Mouse (Mus musculus) embryo, embryonic 11 days (tissue): ENCODE measurements at regions not wholly inside any gene's neighbourhood (a gene's known extent, or its start where the extent isn't known, plus 50 kb on each side); places are given as distances from the start of the nearest gene placed in this dataset.

Experiments used
- DNase-seq: peaks from one replicate; pipeline ENCODE4 v3.0.0-alpha.2; 2015

DNA sequence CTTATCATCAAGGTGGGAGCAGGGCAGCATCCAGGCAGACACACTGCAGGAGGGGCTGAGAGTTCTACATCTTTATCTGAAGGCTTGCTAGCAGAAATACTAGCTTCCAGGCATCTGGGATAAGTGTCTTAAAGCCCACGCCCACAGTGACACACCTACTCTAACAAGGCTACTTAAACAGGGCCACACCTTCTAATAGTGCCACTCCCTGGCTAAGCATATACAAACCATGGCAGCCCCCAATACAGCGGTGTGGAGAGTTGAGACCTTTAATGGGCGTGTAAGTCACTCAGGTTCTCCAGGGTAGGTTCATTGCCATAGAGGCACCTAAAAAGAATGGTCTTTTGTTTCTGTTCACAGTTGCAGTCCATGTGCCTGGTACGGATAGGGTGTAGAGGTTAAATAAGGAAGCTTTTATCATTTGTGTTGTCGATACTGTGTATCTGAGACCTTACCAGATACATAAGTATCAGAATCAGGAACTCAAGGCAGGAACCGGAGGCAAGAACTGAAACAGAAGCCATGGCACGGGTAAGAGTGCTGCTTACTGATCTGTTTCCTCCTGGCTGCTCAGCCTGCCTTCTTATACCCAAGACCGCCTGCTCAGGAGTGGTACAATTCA, 69.0 kb upstream of the Atrnl1 start:
- DNase-seq: no peak

- no peak for DNase-seq
These were observed 68.3 kb upstream of the Atrnl1 start for GRCm38 (mm10) chr19:57542506-57542905.

GRCm38 (mm10) chr19:57543681-57544214, 67.1 kb upstream of the Atrnl1 start:
- peak; percentile 71 for DNase-seq

DNA sequence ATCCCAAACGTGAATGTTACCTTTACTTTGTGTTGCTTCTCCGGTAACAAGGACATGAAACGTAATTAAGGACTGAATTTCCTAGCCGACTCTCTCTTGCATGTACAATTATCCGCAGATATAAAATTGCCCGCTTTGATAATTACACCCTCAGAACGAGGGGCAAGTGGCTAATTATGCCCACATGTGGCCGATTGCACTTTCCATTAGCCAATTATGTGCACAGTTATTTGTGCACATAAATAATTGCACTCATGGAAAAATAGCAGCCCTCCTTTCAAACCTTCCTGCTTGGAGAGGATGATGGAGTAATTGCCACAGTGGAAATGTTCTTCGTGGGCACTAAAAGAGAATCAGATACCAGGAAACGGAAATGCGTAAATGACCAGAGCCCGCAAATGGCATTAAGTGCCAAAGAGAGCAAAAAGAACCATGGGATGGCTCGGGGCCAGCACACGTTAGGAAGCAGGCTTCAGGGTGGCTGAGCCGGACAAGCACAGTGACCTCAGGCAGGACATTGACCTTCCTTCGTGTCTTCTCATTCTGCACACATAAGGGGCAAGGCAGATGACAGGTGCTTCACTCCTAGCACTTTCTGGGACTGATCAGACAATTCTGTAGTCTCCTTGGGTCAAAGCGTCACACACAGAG, 66.5 kb upstream of the Atrnl1 start:
- DNase-seq: no peak

GRCm38 (mm10) chr19:57545071-57545470, 65.8 kb upstream of the Atrnl1 start:
- DNase-seq: no peak

- DNase-seq: no peak
These were observed 64.8 kb upstream of the Atrnl1 start for GRCm38 (mm10) chr19:57546039-57546438.

DNA sequence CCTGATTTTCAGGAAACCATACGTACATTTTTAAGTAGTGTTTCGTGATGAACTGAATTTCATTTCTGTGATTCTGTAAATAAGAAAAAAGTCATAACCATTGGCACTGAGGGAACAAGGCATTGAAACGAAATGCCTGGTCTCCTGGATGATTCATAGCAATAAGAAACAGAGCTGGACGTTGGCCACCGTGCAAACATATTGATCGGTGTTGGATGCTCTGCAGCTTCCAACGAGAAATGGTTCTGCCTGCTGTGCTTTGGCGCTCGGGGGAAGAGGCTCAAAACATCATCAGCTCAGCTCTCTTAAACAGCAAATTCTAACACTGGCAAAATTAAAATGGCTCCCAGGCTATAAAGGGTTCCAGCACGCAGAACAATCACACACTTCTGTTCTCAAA, 64.3 kb upstream of the Atrnl1 start:
- DNase-seq: no peak

- DNase-seq: no peak
These were observed 62.7 kb upstream of the Atrnl1 start for GRCm38 (mm10) chr19:57548093-57548492.

DNA sequence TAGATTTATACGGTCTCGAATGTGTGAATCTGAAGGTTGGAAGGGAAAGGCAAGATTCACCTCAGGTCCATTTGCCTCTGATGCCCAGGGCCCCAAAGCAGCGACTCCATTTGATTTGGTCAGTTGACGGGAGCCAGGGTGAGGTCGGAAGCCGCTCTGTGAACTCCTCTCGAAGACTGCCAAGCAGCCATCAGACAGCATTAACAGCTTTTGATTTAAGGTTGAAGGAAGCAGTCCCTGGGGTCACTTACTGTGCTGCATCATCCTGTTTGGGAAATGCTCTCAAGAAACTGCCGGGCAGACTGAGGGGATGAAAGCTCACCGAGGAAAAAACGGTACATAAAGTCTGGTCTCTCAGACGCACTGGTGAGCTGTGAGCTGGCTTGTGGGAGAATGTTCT, 62.2 kb upstream of the Atrnl1 start:
- DNase-seq: no peak

GRCm38 (mm10) chr19:57552964-57553740, 57.7 kb upstream of the Atrnl1 start:
- no peak for DNase-seq

DNA sequence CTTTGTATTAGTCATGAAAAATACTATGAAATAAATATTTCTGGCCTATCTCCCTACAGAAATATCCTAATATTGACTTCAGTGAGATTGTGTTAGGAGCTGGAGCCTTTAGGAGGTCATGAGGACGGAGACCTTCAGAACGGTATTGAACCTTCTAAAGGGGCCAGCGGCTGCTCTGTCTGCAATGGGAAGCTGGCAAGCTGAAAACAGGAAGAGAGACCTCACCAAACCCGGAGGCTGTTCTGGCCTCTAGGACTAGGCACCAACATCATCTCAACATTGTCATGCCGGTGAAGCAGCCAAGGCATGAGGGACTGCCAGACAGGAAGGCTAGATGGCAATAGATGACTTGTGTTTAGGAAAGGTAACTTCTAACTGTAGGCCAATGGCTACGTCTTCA, 56.7 kb upstream of the Atrnl1 start:
- no peak for DNase-seq

DNA sequence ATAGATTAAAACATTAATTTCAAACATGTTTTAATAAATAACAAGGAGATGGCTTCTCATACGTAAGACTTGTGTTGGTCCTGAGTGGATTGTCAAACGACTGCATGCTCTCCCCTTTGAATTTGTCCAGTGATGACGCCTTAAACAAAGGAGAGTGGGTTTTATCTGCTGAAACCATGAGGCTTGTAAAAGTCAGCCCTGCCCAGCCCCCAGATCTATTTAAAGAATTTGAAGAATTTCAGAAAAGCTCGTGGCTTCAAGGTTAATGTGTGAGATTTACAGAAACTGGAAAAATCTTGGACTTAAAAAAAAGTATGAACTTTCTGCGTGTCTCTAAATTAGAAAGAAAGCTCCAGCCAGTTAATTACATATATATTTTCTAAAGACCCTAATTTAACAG, 55.5 kb upstream of the Atrnl1 start:
- peak; percentile 50 for DNase-seq

DNA sequence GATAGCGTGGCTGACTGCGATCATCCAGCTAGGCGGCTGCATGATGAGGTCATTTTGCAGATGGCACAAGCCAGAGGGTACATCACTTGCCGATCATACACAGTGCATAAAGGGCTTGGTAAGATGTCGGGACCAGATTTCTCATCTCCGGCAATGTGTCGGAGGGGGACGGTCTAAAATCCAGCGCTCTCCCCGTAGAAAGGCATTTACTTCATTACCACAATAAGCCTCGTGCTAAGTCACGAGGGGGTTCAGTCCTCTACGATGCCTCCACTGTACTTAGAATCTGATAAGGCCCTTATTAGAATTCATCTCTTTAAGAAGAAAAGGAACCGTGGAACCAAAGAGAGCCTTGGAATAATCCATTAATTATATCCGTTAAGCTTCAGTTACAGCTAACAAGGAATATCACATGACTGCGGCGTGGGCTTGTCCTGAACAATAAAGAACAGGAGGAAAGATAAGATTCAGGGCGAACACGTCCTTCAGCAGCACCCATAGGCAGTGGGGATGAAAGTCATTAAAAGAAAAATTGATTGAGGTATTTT, 52.3 kb upstream of the Atrnl1 start:
- DNase-seq: no peak

DNA sequence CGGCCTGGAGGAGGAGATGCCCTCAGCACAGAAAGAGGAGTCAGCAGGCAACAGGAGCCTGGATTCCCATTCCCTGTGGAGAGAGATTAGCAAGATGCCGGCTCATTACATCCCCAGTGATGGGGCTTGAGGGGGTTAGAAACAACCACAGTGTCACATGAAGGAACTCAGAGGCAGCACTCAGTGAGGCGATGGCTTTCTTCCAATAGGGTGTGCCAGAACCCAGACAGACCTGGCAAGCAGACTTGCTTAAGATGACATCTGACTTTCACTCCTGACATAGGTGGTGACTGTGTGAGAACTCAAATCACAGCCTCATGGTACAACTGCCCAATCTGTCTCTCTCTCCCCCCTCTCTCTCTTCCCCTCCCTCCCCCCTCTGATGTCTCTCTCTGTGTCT, 50.1 kb upstream of the Atrnl1 start:
- no peak for DNase-seq
